Mouse (Mus musculus): Measurements from ENCODE around the gene Sh3gl2. TPM values are rescaled to one million over a fixed set of nuclear protein-coding genes. Genes with fewer than 3 reads are reported as not detected.

The Sh3gl2 gene
- total and polyA plus RNA-seq, 3 experiments: not detected

- in situ Hi-C loops (cut with MboI; ENCODE audit: low pct_ligation_motif_present, low pct_unique_long_range_greater_than_20kb, low sequenced_read_pairs) (no loop called here), dilution Hi-C loops (cut with MboI; ENCODE audit: extremely low pct_ligation_motif_present, extremely low pct_unique_long_range_greater_than_20kb, low sequenced_read_pairs) (no loop called here)
- no peaks in the 10 kb centered on the region for H3K27me3 ChIP-seq (replicated peaks)
- H3K36me3 ChIP-seq (replicated peaks in 1 of 2; ENCODE audit: control insufficient read depth in 1 of 2, insufficient read depth in 1 of 2, low read length in 1 of 2): no peaks in the 10 kb centered on the region
- DNase-seq (ENCODE audit: extremely low read depth): no peak
- no peak overlapping the region for H3K4me2 ChIP-seq (ENCODE audit: insufficient read depth, low read depth, poor library complexity, severe bottlenecking)
- no peaks in the 10 kb centered on the region for H3K4me1 ChIP-seq (ENCODE audit: control insufficient read depth in 1 of 2, insufficient read depth in 2 of 2)
- no peak overlapping the region for H3K27ac ChIP-seq (ENCODE audit: insufficient read depth, low read depth)
- H3K9ac ChIP-seq (ENCODE audit: insufficient read depth, low read depth): no peak overlapping the region
- peaks cover 55% of the 10 kb centered on the region for H3K9me3 ChIP-seq (replicated peaks; ENCODE audit: low read length)
- TF ChIP-seq MAZ (IDR thresholded peaks at IDR 0.05; ENCODE audit: low read depth, low read length) (no peak), MEF2A (IDR thresholded peaks at IDR 0.05; ENCODE audit: borderline replicate concordance, low read depth, low read length) (no peak), HCFC1 (IDR thresholded peaks at IDR 0.05; ENCODE audit: low read depth, low read length) (no peak), ETS1 (conservative IDR thresholded peaks at IDR 0.05; ENCODE audit: low read depth, low read length) (no peak), GABPA (IDR thresholded peaks at IDR 0.05; ENCODE audit: insufficient replicate concordance, low read depth, low read length) (no peak), IRF4 (IDR thresholded peaks at IDR 0.05; ENCODE audit: low read depth, low read length) (no peak), EP300 (IDR thresholded peaks at IDR 0.05; ENCODE audit: low read length) (no peak), MAX (IDR thresholded peaks at IDR 0.05; ENCODE audit: low read length) (no peak), SIN3A (IDR thresholded peaks at IDR 0.05; ENCODE audit: low read length) (no peak), E2F4 (IDR thresholded peaks at IDR 0.05; ENCODE audit: insufficient replicate concordance, low read depth, low read length) (no peak), MAFK (IDR thresholded peaks at IDR 0.05; ENCODE audit: insufficient replicate concordance, low read length) (no peak), JUND (conservative IDR thresholded peaks at IDR 0.05; ENCODE audit: low read depth, low read length) (no peak), ZNF384 (IDR thresholded peaks at IDR 0.05; ENCODE audit: low read depth, low read length) (no peak), TBP (conservative IDR thresholded peaks at IDR 0.05; ENCODE audit: low read depth, low read length) (no peak)
- no peaks in the 10 kb centered on the region for H3K79me2 ChIP-seq (replicated peaks; ENCODE audit: control insufficient read depth, extremely low read depth, insufficient read depth, poor library complexity, severe bottlenecking)
- no peak overlapping the region for H3K4me3 ChIP-seq (replicated peaks in 1 of 3; ENCODE audit: low read depth in 2 of 3, low read length in 2 of 3, poor library complexity in 1 of 3)
Observed at GRCm38 (mm10) chr4:85618746-85619145, 413.8 kb downstream of the Sh3gl2 start.

- Histone ChIP-seq H3K4me2 (ENCODE audit: insufficient read depth, low read depth, poor library complexity, severe bottlenecking) (no peak overlapping the region), H3K27me3 (replicated peaks) (no peaks in the 10 kb centered on the region), H3K9ac (ENCODE audit: insufficient read depth, low read depth) (no peak overlapping the region), H3K4me3 (replicated peaks in 1 of 3; ENCODE audit: low read depth in 2 of 3, low read length in 2 of 3, poor library complexity in 1 of 3) (no peak overlapping the region), H3K4me1 (ENCODE audit: control insufficient read depth in 1 of 2, insufficient read depth in 2 of 2) (no peaks in the 10 kb centered on the region), H3K79me2 (replicated peaks; ENCODE audit: control insufficient read depth, extremely low read depth, insufficient read depth, poor library complexity, severe bottlenecking) (no peaks in the 10 kb centered on the region), H3K36me3 (replicated peaks in 1 of 2; ENCODE audit: control insufficient read depth in 1 of 2, insufficient read depth in 1 of 2, low read length in 1 of 2) (no peaks in the 10 kb centered on the region), H3K27ac (ENCODE audit: insufficient read depth, low read depth) (no peak overlapping the region), H3K9me3 (replicated peaks; ENCODE audit: low read length) (peaks cover 52% of the 10 kb centered on the region)
- TF ChIP-seq RAD21 (IDR thresholded peaks at IDR 0.05; ENCODE audit: low read depth, low read length): no peak
- TF ChIP-seq HCFC1 (IDR thresholded peaks at IDR 0.05; ENCODE audit: low read depth, low read length): no peak
- TF ChIP-seq MEF2A (IDR thresholded peaks at IDR 0.05; ENCODE audit: borderline replicate concordance, low read depth, low read length): no peak
- no peak for TF ChIP-seq ELF1 (IDR thresholded peaks at IDR 0.05; ENCODE audit: low read depth, low read length)
- no peak for TF ChIP-seq CTCF (conservative IDR thresholded peaks at IDR 0.05 in 1 of 2, IDR thresholded peaks at IDR 0.05 in 1 of 2; ENCODE audit: low read depth in 2 of 2, low read length in 2 of 2)
- TF ChIP-seq CHD2 (IDR thresholded peaks at IDR 0.05; ENCODE audit: low read length): no peak
- TF ChIP-seq MYC (IDR thresholded peaks at IDR 0.05; ENCODE audit: low read depth, low read length): no peak
- TF ChIP-seq IRF4 (IDR thresholded peaks at IDR 0.05; ENCODE audit: low read depth, low read length): no peak
- TF ChIP-seq NRF1 (IDR thresholded peaks at IDR 0.05; ENCODE audit: low read depth, low read length): no peak
- TF ChIP-seq UBTF (IDR thresholded peaks at IDR 0.05; ENCODE audit: low read depth, low read length): no peak
- TF ChIP-seq MAX (IDR thresholded peaks at IDR 0.05; ENCODE audit: low read length): no peak
- no peak for TF ChIP-seq SIN3A (IDR thresholded peaks at IDR 0.05; ENCODE audit: low read length)
- TF ChIP-seq CHD1 (IDR thresholded peaks at IDR 0.05; ENCODE audit: low read depth, low read length): no peak
- no peak for TF ChIP-seq TBP (conservative IDR thresholded peaks at IDR 0.05; ENCODE audit: low read depth, low read length)
- TF ChIP-seq ETS1 (conservative IDR thresholded peaks at IDR 0.05; ENCODE audit: low read depth, low read length): no peak
- TF ChIP-seq ZC3H11A (IDR thresholded peaks at IDR 0.05; ENCODE audit: low read depth, low read length): no peak
- TF ChIP-seq PAX5 (IDR thresholded peaks at IDR 0.05; ENCODE audit: low read length): no peak
- no peak for TF ChIP-seq JUND (conservative IDR thresholded peaks at IDR 0.05; ENCODE audit: low read depth, low read length)
- TF ChIP-seq JUN (IDR thresholded peaks at IDR 0.05; ENCODE audit: insufficient read depth, low read depth, low read length): no peak
- no peak for TF ChIP-seq BHLHE40 (IDR thresholded peaks at IDR 0.05; ENCODE audit: low read depth, low read length)
- dilution Hi-C loops (cut with MboI; ENCODE audit: extremely low pct_ligation_motif_present, extremely low pct_unique_long_range_greater_than_20kb, low sequenced_read_pairs) (no loop called here), in situ Hi-C loops (cut with MboI; ENCODE audit: low pct_ligation_motif_present, low pct_unique_long_range_greater_than_20kb, low sequenced_read_pairs) (no loop called here)
- no peak for DNase-seq (ENCODE audit: extremely low read depth)
Observed at GRCm38 (mm10) chr4:85619261-85619660, 414.3 kb downstream of the Sh3gl2 start.
